In genomic region chr11:24306101-24306500, GRCm38 (mm10) we compare ENCODE assay signal across 10 mouse cellular contexts.
DNase-seq lines count a peak whose midpoint lies in the region; ATAC-seq and TF ChIP-seq lines count a peak whose summit lies in the region.
"Had no signal": no experiment of that assay in that cellular context is flagged by ENCODE, and none has a peak within 500 bp of the region (broad histone marks: within the 10 kb centered on the region; RNA-seq: fewer than 3 reads in every experiment).

No protein-coding gene starts in this region.

- H3K4me2 ChIP-seq in forebrain, postnatal 0 days (ENCODE audit: low read depth): no peak overlapping the region
- peak overlapping the region; percentile 71 for H3K4me2 ChIP-seq in lung, embryonic 16.5 days (ENCODE audit: low read depth, low read length)
- H3K4me2 ChIP-seq in neural tube, embryonic 14.5 days (ENCODE audit: low read depth, low read length): peak overlapping the region; percentile 56; the same call in 1 of the 2 replicates

- no peak for DNase-seq in forebrain, embryonic 10.5 days (ENCODE audit: extremely low spot score, low spot score)
- no peak for DNase-seq in forebrain, postnatal 0 days
- no peak for DNase-seq in lung, adult 2 months
- DNase-seq in limb, embryonic 10.5 days (ENCODE audit: low spot score): no peak
- DNase-seq in adrenal gland, adult (ENCODE audit: inconsistent age in 2 of 2, low spot score in 1 of 2): no peak
- DNase-seq in gastrocnemius, postnatal 10 days: no peak
- DNase-seq: spleen, adult 18-20 months had no signal

- no peak overlapping the region for H3K9ac ChIP-seq in forebrain, postnatal 0 days
- no peak overlapping the region for H3K9ac ChIP-seq in lung, embryonic 16.5 days (ENCODE audit: low read length)
- no peak overlapping the region for H3K9ac ChIP-seq in neural tube, embryonic 14.5 days (replicated peaks; ENCODE audit: low read depth, low read length)

- ATAC-seq in forebrain, postnatal 0 days: no peak
- ATAC-seq in lung, embryonic 16.5 days (ENCODE audit: low read depth): 0 out of 2 replicates have a peak, but pooled peaks have one; percentile 28
- ATAC-seq in neural tube, embryonic 14.5 days (ENCODE audit: low read depth): no peak
- ATAC-seq: Patski had no signal

- 74% methylated on average over 2 of the region's 2 CpGs for WGBS in forebrain, embryonic 10.5 days
- 92% methylated on average over 2 of the region's 2 CpGs for WGBS in forebrain, postnatal 0 days
- WGBS in lung, embryonic 16.5 days: 70% methylated on average over 2 of the region's 2 CpGs
- 89% methylated on average over 2 of the region's 2 CpGs for WGBS in lung, adult 2 months
- 53% methylated on average over 2 of the region's 2 CpGs for WGBS in limb, embryonic 10.5 days
- 88% methylated on average over 2 of the region's 2 CpGs for WGBS in neural tube, embryonic 14.5 days

- TF ChIP-seq CTCF in forebrain, postnatal 0 days (IDR thresholded peaks at IDR 0.05; ENCODE audit: low read depth): no peak
- TF ChIP-seq CTCF in lung, adult 2 months (IDR thresholded peaks at IDR 0.05; ENCODE audit: insufficient read depth, low read length): no peak

- H3K36me3 ChIP-seq in forebrain, embryonic 10.5 days (replicated peaks): no peaks in the 10 kb centered on the region
- no peaks in the 10 kb centered on the region for H3K36me3 ChIP-seq in forebrain, postnatal 0 days (ENCODE audit: insufficient read depth)
- no peaks in the 10 kb centered on the region for H3K36me3 ChIP-seq in lung, embryonic 16.5 days (ENCODE audit: control insufficient read depth, insufficient read depth, low read length)
- no peaks in the 10 kb centered on the region for H3K36me3 ChIP-seq in limb, embryonic 10.5 days
- H3K36me3 ChIP-seq in neural tube, embryonic 14.5 days (ENCODE audit: control insufficient read depth, insufficient read depth, low read length): no peaks in the 10 kb centered on the region

- peaks cover 45% of the 10 kb centered on the region for H3K4me1 ChIP-seq in forebrain, embryonic 10.5 days
- H3K4me1 ChIP-seq in forebrain, postnatal 0 days (ENCODE audit: insufficient read depth): peaks cover 9% of the 10 kb centered on the region
- no peaks in the 10 kb centered on the region for H3K4me1 ChIP-seq in lung, embryonic 16.5 days (replicated peaks; ENCODE audit: control insufficient read depth, insufficient read depth, low read length)
- H3K4me1 ChIP-seq in lung, adult 2 months (ENCODE audit: control insufficient read depth, insufficient read depth, low read length): no peaks in the 10 kb centered on the region
- H3K4me1 ChIP-seq in limb, embryonic 10.5 days: peaks cover 42% of the 10 kb centered on the region
- H3K4me1 ChIP-seq in neural tube, embryonic 14.5 days (ENCODE audit: control insufficient read depth, insufficient read depth, low read length): peaks cover 15% of the 10 kb centered on the region; the same call in 1 of the 2 replicates

- H3K27me3 ChIP-seq in forebrain, embryonic 10.5 days (ENCODE audit: poor library complexity, severe bottlenecking): peaks cover 16% of the 10 kb centered on the region
- no peaks in the 10 kb centered on the region for H3K27me3 ChIP-seq in forebrain, postnatal 0 days (ENCODE audit: insufficient read depth, low read length)
- H3K27me3 ChIP-seq in lung, embryonic 16.5 days (ENCODE audit: control insufficient read depth, insufficient read depth, low read depth, low read length): no peaks in the 10 kb centered on the region
- peaks cover 14% of the 10 kb centered on the region; the same call in 1 of the 2 replicates for H3K27me3 ChIP-seq in limb, embryonic 10.5 days (ENCODE audit: low read depth, poor library complexity, severe bottlenecking)
- H3K27me3 ChIP-seq in neural tube, embryonic 14.5 days (ENCODE audit: control insufficient read depth, insufficient read depth, low read length): no peaks in the 10 kb centered on the region

- peak overlapping the region; percentile 75; the same call in 1 of the 2 replicates for H3K27ac ChIP-seq in forebrain, embryonic 10.5 days
- H3K27ac ChIP-seq in forebrain, postnatal 0 days (ENCODE audit: low read depth, low read length): no peak overlapping the region
- H3K27ac ChIP-seq in lung, embryonic 16.5 days (ENCODE audit: low read length): no peak overlapping the region
- H3K27ac ChIP-seq in limb, embryonic 10.5 days: 0 out of 2 replicates have a peak overlapping the region, but pooled peaks have one; percentile 44
- H3K27ac ChIP-seq in neural tube, embryonic 14.5 days (ENCODE audit: low read depth, low read length): no peak overlapping the region

- peak overlapping the region; percentile 50 for H3K4me3 ChIP-seq in forebrain, embryonic 10.5 days
- no peak overlapping the region for H3K4me3 ChIP-seq in forebrain, postnatal 0 days (ENCODE audit: low read depth, low read length)
- H3K4me3 ChIP-seq in lung, embryonic 16.5 days (ENCODE audit: low read length): no peak overlapping the region
- no peak overlapping the region for H3K4me3 ChIP-seq in lung, adult 2 months (replicated peaks; ENCODE audit: extremely low read depth, low read depth, low read length)
- H3K4me3 ChIP-seq in limb, embryonic 10.5 days: peak overlapping the region; percentile 49; the same call in 1 of the 2 replicates
- no peak overlapping the region for H3K4me3 ChIP-seq in neural tube, embryonic 14.5 days (ENCODE audit: low read depth, low read length)

- peaks cover 5% of the 10 kb centered on the region for H3K9me3 ChIP-seq in forebrain, embryonic 10.5 days
- H3K9me3 ChIP-seq in forebrain, postnatal 0 days (ENCODE audit: low read length): no peaks in the 10 kb centered on the region
- no peaks in the 10 kb centered on the region for H3K9me3 ChIP-seq in lung, embryonic 16.5 days (ENCODE audit: control insufficient read depth, low read length)
- H3K9me3 ChIP-seq in limb, embryonic 10.5 days (replicated peaks): no peaks in the 10 kb centered on the region; the same call in 1 of the 2 replicates
- no peaks in the 10 kb centered on the region for H3K9me3 ChIP-seq in neural tube, embryonic 14.5 days (ENCODE audit: control insufficient read depth, low read length)

- TF ChIP-seq POLR2A in lung, adult 2 months (IDR thresholded peaks at IDR 0.05; ENCODE audit: borderline replicate concordance, extremely low read depth, low read depth, low read length): no peak

Comparison
In these comparisons a context has a peak if more than half of its experiments do, and no peak if none do; other contexts are left out.
1. H3K27ac ChIP-seq: peak in forebrain, embryonic 10.5 days (single experiment) and limb, embryonic 10.5 days (single experiment); none in forebrain, postnatal 0 days (single experiment), lung, embryonic 16.5 days (single experiment) and neural tube, embryonic 14.5 days (single experiment).
2. H3K4me3 ChIP-seq: peak in forebrain, embryonic 10.5 days (single experiment) and limb, embryonic 10.5 days (single experiment); none in forebrain, postnatal 0 days (single experiment), lung, embryonic 16.5 days (single experiment), lung, adult 2 months (single experiment) and neural tube, embryonic 14.5 days (single experiment).